Mouse (Mus musculus) lung, adult 18-20 months (tissue): Measurements from ENCODE around the gene Otub2.
A peak's percentile ranks its signal among the peaks of the same experiment; 100 is the strongest.

ENCODE experiments used
- DNase-seq, 2 experiments: peaks; one replicate each; pipeline ENCODE4 v3.0.0; 2022; ENCODE audit warnings: mixed read lengths in 2 of 2

Otub2 gene

GRCm38 (mm10) chr12:103388505-103389347 lies at the start of gene Otub2:
Gene Otub2, plus strand, starts transcription at chr12:103388682.
- DNase-seq = peak; percentile 98

DNA sequence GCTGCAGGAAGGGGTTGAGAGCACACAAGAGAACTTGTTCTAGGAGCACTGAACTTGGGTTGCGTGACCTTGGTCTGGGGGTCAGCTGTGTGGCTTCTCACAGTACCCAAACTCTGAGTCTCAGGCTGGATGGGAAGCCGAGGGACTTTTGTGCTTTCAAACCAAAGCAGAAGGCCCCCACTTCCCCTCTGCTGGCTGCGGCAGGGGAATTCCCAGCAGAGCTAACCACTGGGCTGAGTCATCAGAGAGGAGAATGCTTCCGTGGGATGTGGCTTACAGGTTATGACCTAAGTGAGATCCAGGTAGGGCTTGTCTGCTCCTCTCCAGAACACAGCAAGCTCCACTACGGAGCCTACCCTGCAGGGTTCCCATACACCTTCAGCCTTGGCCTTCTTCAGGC lies 47.3 kb upstream of the Otub2 start:
- DNase-seq = peak; percentile 38 to 58

DNA sequence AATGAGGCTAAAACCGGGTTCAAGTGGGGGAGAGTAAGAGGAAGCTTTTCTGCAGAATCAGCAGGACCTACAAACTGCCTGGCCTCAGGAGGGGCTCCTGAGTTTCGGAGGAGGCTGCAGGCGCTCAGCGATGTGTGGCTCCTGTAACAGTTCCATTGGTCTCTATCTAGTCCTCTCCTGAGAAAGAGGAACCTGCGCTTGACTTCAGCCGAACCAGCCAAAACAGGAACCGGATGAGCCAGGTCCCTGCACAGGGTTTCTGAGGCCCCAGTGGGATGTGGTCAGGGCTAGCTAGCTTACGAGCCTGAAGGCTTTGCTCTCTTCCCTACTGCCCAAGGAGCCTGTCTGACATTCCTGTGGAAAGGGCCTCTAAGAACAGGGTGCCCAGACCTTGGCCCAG lies 45.0 kb upstream of the Otub2 start:
- DNase-seq = peak; percentile 40 to 65

DNA sequence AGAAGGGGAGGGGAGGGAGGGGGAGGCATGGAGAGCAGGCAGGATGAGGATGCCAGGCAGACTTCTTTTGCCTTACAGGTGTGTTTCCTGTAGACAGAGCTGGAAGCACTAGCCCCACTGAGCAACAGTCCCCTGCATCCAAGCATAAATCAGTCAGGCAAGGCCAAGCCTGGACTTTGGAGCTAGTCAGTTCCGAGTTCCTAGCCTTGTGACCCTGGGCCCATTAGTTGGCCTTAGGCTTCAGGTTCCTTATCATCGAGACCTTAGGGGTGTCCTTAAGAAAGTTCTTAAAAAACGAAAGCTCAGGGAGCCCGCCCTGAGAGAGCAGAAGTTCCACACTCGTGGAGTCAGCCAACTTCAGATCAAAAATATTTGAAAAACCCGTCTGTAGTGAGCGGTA lies 43.5 kb upstream of the Otub2 start:
- DNase-seq = no peak

DNA sequence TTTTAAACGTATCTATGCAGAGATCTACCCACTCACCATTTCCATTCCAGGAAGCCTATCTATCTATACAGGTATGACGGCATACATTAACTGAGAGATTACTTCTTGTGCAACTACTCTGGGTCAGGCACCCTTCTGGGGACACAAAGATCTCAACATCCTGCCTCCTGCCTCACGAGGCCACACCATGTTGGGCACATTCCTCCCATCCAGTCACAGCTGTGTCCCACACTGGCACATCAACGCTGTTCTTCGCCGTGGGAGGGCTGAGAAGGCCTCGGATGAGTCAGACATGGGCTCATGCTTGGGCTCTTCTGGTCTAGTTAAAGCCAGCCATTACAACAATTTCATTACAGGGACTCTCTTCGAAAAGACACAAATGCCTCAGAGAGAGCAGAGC lies 41.5 kb upstream of the Otub2 start:
- DNase-seq = no peak

- no peak for DNase-seq
These were observed 41.1 kb upstream of the Otub2 start for GRCm38 (mm10) chr12:103347406-103347805.

GRCm38 (mm10) chr12:103348506-103348905 lies 40.0 kb upstream of the Otub2 start:
- DNase-seq = peak; percentile 73

GRCm38 (mm10) chr12:103352735-103353134 lies 35.7 kb upstream of the Otub2 start:
- DNase-seq = no peak

GRCm38 (mm10) chr12:103353538-103353937 lies 34.9 kb upstream of the Otub2 start:
- no peak for DNase-seq

- no peak for DNase-seq
These were observed 32.6 kb upstream of the Otub2 start, which contains the start of gene Asb2 for GRCm38 (mm10) chr12:103355746-103356414. Gene Asb2, minus strand, starts transcription at chr12:103356001.

- no peak for DNase-seq
These were observed 32.1 kb upstream of the Otub2 start for GRCm38 (mm10) chr12:103356415-103356748.

DNA sequence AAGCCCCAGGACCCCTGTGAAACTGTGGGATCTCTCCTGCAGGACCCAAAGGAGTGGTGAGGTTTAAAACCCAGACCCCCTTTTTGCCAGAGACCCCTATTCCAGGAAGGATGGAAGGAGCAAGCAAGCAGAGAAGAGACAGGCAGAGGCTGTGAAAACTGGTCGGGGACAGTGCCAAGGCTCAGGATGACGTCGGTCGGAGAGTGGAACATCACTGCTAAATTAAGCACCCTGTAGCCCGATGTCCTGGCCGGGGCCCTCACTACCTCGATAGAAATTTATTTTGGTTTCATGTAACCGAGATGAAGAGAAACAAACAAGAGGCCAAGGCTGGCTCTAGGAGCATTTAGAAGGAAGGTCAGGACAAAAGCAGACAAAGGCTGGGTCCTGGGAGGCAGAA lies 30.3 kb upstream of the Otub2 start:
- DNase-seq = no peak

DNA sequence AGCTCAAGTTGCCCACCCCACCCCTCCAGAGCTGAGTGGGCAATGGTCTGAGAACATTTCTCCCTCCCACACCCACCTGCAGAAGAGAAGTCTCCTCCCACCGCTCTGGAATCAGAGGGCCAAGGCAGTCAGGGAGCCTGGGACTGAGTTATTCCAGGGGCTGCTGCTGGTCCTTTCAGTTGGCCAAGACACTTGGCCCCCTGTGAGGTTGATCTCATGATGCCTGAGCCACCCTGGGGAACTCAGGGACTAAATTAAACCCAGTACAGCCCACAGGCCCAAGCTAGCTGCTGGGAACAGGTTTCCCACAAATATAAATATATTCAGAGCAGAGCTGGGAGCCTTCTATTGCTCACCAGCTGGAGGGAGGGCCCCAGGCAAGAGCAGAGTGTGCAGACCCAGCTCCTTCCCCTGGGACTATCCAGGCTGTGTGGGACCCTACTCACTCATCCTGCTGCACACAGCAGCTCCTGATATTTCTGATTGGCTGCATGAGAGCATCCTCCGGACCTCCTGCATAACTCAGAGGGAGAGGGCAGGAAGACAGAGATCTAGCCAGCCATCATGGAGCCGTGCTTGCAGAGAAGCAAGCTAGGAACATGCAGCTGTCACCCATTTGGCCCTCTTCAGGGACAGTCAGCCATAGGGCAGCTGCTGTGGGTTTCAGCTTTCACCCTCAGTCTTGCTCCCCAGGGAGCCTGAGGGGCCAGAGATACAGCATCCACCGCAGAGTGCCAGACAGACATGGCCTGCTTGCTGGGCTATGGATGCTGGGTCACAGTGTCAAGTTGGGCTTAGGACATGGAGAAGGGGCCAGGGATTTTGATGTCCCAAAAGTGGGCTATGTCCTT lies 29.3 kb upstream of the Otub2 start:
- DNase-seq = no peak

DNA sequence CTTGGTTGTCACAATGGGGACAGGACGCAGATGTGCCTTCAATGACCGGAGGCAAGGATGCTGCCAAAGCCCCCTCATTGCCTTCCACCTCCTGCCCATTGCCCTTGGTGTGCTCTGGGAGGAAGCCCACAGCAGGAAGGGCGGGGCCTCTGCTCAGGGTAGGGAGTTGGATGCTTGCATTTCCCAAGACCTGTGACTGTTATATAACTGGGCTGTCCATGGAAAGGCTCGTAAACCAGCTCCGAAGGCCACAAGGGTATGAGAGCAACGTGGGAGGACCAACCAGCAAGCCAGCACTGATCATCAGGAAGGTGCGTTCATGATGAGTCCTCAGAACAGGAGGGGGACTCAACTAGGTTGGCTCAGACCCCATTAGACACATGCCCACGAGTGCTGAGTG lies 27.7 kb upstream of the Otub2 start:
- DNase-seq = no peak

GRCm38 (mm10) chr12:103361539-103362307 lies 26.8 kb upstream of the Otub2 start:
- no peak for DNase-seq

DNA sequence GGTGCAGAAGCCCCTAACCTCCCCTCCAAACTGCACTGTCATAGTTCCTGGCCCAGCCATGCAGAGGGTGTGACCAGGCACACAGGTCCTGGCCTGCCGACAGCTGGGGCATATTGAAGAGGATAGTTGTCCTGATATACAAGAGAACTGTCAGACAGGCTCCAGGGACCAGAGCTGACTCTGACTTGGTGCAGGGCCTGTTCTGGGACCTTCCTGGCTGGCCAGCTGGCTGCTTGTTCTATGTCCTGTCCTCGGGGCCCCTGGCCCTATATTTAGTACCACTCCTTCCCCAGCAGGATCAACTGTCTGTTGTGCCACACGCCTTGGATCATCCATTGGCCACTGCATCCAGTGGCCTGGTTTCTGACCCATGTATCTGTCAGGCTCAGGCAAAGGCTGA lies 26.1 kb upstream of the Otub2 start:
- no peak for DNase-seq

DNA sequence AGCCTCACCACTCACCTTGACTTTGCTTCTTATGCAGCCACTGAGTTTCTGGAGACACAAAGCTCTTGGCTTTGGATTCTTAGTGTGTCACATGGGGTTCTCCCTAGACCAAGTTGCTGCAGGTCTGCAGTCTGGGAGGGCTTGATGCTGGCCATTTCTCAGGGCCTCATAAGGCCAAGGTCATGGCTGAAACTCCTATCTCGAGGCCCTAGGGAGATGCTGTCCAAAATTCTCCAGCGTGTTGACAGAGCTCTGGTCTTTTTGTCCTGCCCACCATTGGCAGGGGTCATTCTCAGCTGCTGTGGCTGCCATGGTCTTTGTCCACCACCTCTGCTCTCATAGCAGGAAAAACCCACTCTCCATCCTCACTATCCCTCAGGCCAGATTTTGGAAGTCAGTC lies 21.3 kb upstream of the Otub2 start:
- no peak for DNase-seq

DNA sequence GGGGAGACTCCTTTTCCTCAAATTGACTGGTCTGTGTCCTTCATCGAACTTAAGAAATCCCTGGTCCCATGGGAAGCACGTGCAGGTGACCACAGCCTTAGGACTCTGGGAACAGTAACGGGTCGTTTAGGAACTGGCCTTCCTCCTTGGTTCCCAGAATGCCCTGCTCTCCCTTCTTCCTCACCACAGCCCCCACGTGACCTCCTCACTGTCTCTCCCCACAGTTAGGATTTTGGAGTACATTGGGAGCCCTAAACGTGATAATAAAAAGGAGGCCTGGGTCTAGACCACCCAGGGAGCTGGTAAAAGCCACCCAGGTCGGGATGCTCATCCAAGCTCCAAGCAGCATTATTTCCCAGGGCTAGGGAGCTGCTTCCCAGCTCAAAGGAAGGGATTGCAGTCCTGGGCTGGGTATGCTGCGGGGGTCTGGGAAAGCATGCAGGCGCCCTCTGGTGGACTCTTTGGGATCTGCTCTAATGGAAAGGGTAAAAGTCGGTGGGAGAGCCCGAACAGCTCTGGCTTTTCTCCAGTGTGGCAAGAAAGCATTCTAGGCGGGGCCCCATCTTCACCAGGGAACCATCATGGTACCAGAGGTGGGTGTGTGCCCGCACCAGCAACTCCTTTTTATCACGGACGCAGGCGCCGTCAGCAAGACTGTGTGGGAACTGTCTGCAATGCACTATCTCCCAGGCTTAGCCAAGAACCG lies 20.7 kb upstream of the Otub2 start:
- peak; percentile 44 to 48 for DNase-seq

- no peak for DNase-seq
These were observed 20.2 kb upstream of the Otub2 start for GRCm38 (mm10) chr12:103368326-103368669.

DNA sequence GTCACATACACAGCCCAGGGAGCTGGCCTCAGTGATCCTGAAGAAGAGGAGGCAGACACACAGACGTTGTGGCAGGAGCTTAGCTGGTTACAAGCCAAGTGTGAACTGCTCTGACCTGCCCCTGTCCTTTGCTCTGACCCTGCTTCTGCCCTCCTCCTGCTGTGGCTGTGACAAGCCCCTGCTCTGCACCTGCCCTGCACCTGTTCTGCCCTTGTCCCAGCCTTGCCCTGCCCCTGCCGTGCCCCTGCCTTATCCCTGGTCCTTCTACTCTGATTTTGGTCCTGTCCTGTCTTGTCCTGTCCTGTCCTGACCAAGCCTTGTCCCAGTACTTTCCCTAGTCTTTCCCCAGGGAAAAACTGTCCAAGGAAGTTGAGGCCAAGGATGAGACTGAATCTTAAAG lies 19.7 kb upstream of the Otub2 start:
- DNase-seq = no peak

DNA sequence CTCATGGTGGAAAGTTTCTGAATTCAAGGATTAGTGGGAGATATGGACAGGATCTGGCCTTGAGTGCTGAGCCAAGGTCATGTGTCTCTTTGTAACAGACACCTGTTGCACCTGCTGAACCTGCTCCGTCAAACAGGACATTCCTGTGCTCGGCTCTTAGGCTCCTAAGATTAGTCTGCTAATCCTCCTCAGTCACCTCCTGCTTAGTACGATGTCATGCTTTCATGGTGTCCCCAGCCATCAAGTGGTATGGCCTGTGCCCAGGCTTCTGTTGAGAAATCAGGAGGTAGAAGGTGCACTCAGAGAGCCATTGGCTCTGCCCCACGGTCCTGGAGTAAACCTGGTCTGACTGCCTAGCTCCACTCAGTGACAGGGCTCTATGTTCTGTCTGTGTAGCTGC lies 17.6 kb upstream of the Otub2 start:
- DNase-seq = no peak

DNA sequence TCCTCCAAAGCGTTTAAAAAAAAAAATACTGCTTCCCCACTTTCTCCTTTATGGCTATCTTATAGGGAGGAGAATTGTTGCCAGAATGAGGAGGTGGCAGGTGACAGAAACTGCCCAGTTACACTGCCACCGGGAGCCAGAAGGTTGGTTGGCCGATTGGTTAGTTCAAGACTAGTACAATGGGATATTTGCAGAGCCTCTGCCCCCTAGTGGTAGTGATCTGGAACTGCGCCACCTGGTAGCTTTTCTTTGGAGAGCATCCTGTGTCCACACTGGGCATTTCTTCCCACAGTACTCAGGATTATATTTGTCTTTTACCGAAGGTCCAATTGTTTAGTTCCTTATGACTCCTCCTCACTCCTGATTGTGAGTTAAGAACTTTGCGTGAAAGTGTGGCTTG lies 16.8 kb upstream of the Otub2 start:
- peak; percentile 40 to 48 for DNase-seq
